Mouse (Mus musculus) heart, adult 2 months (tissue): ENCODE measurements around the gene Dmpk. TPM values are rescaled to one million over a fixed set of nuclear protein-coding genes. Genes with fewer than 3 reads are reported as not detected.

Source experiments
- DNase-seq, 2 experiments: peaks; one replicate each; pipeline ENCODE4 v3.0.0; 2021
- H3K27ac ChIP-seq: fragments of 200-600 bp; 2 replicates; pipeline ENCODE4 v1.8.1; 2022
- H3K27me3 ChIP-seq: fragments of 200-500 bp; 2 replicates; pipeline ENCODE4 v1.6.1; 2012; ENCODE audit warnings: mild to moderate bottlenecking, low read length, inconsistent platforms, mixed read lengths; ENCODE audit not compliant: control insufficient read depth, insufficient read depth
- H3K36me3 ChIP-seq: fragments of 200-500 bp; 2 replicates; pipeline ENCODE4 v1.6.1; 2012; ENCODE audit warnings: low read length, inconsistent platforms; ENCODE audit not compliant: control insufficient read depth, insufficient read depth
- H3K4me1 ChIP-seq: fragments of 200-500 bp; 2 replicates; pipeline ENCODE4 v1.6.1; 2011; ENCODE audit warnings: low read length; ENCODE audit not compliant: control insufficient read depth, insufficient read depth
- H3K4me3 ChIP-seq: fragments of 200-600 bp; 2 replicates; pipeline ENCODE4 v1.8.1; 2022
- H3K79me2 ChIP-seq: fragments of 200-500 bp; replicated peaks from 2 replicates; pipeline ENCODE4 v1.6.1; 2012; ENCODE audit warnings: mild to moderate bottlenecking, inconsistent platforms, low read length, moderate library complexity, mixed read lengths; ENCODE audit not compliant: control insufficient read depth, insufficient read depth
- H3K9ac ChIP-seq: fragments of 200-500 bp; 2 replicates; pipeline ENCODE4 v1.6.1; 2012; ENCODE audit warnings: low read depth, mild to moderate bottlenecking, control low read depth, inconsistent platforms, low read length, mixed read lengths
- CTCF ChIP-seq: fragments of 200-600 bp; IDR thresholded peaks from 2 replicates; pipeline ENCODE4 v1.8.1; 2022; ENCODE audit warnings: antibody characterized with exemption, mild to moderate bottlenecking, moderate library complexity
- EP300 ChIP-seq: fragments of 200-500 bp; IDR thresholded peaks from 2 replicates; pipeline ENCODE4 v1.6.1; 2011; ENCODE audit warnings: low read depth, low read length, control low read depth; ENCODE audit not compliant: insufficient read depth
- POLR2A ChIP-seq: fragments of 200-500 bp; IDR thresholded peaks from 2 replicates; pipeline ENCODE4 v1.6.1; 2011; ENCODE audit warnings: mild to moderate bottlenecking, low read depth, low read length, control low read depth; ENCODE audit not compliant: insufficient read depth
- WGBS: fragments of 180-500 bp; shearing (Covaris S2); methylation state at CpG from one replicate; pipeline ENCODE4 v1.1.7; 2018; 5-methylcytosine and 5-hydroxymethylcytosine counted together
- intact Hi-C: fragments of 180-260 bp; cut with DNase I; formaldehyde crosslinking; loops from one replicate; pipeline ENCODE4 v1.15.1; 2025
- polyA plus RNA-seq: library from polyadenylated mRNA; depleted of rRNA; stranded (reverse); fragments of >200 nt; gene quantifications from 2 replicates; pipeline ENCODE4 v1.2.3, GENCODE M21; 2012
- total RNA-seq, 2 experiments: library from RNA; stranded (reverse); gene quantifications; 2 replicates each; pipeline ENCODE4 v1.2.3; 2021

Gene Dmpk
- total and polyA plus RNA-seq, 3 experiments = 482 to 1,460 (median 516) TPM

DNA sequence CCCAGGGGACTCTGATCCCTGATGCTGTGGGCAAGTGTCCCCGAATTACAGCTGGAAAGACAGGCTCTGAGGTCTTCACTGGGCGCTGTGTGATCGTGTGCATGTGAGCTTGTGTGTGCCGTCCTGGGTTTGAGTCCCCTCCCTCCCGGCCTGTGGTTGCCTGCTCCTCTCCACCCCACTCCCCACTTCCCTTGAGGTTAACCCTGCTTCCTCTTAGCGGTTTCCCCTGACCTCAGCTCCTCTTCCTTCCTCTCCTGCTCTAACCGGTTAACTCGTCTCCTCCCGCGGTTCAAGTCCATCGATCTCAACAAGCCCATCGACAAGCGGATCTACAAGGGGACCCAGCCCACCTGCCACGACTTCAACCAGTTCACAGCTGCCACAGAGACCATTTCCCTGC, 5.9 kb upstream of the Dmpk start:
- TF ChIP-seq POLR2A (no peak), CTCF (no peak), EP300 (no peak)
- H3K4me3 ChIP-seq = no peak overlapping the region
- intact Hi-C loops = no loop called here
- peak; percentile 56 to 71 for DNase-seq
- peaks cover 3% of the 10 kb centered on the region for H3K36me3 ChIP-seq
- no peaks in the 10 kb centered on the region for H3K79me2 ChIP-seq
- peaks cover 13% of the 10 kb centered on the region for H3K4me1 ChIP-seq
- H3K27me3 ChIP-seq = no peaks in the 10 kb centered on the region
- H3K27ac ChIP-seq = no peak overlapping the region
- 34% methylated on average over 14 of the region's 14 CpGs for WGBS
- H3K9ac ChIP-seq = no peak overlapping the region

DNA sequence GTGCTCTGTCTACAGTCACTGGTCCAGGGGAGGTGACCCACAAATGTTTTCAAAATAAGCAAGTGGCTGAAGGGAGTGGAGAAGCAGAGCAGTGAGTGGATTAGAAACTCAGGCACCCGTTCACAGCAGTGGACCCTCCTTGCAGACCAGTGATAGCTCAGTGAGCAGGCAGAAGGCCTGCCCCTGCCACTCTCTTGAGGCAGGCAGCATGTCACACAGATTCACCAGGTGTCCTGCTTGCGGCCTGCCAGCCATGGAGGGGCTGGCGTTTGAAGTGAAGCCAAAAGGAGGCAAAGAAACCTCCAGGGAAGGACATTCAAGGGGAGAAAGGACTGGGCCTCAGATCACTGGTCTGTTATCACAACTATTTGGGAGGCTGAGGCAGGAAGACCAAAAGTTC, 4.9 kb upstream of the Dmpk start:
- Histone ChIP-seq H3K79me2 (no peaks in the 10 kb centered on the region), H3K36me3 (peaks cover 3% of the 10 kb centered on the region), H3K27me3 (no peaks in the 10 kb centered on the region), H3K27ac (no peak overlapping the region), H3K4me3 (no peak overlapping the region), H3K4me1 (peaks cover 13% of the 10 kb centered on the region), H3K9ac (no peak overlapping the region)
- 63% methylated on average over 3 of the region's 3 CpGs for WGBS
- no peak for DNase-seq
- TF ChIP-seq CTCF (no peak), EP300 (no peak), POLR2A (no peak)
- intact Hi-C loops = no loop called here

DNA sequence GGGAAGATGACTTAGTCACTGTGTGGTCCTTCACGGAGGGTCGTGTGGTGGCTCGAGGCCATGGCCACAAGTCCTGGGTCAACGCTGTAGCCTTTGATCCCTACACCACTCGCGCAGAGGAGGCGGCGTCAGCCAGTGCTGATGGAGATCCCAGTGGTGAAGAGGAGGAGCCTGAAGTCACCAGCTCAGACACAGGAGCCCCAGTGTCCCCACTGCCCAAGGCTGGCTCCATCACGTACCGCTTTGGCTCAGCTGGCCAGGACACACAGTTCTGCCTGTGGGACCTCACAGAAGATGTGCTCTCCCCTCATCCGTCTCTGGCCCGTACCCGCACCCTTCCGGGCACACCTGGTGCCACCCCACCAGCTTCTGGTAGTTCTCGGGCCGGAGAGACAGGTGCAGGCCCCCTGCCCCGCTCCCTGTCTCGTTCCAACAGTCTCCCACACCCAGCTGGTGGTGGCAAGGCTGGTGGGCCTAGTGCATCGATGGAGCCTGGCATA, 3.1 kb upstream of the Dmpk start:
- no peaks in the 10 kb centered on the region for H3K79me2 ChIP-seq
- no peak overlapping the region for H3K9ac ChIP-seq
- intact Hi-C loops = no loop called here
- WGBS = 84% methylated on average over 19 of the region's 19 CpGs
- no peak overlapping the region for H3K27ac ChIP-seq
- TF ChIP-seq POLR2A = no peak
- TF ChIP-seq EP300 = no peak
- no peak for TF ChIP-seq CTCF
- no peaks in the 10 kb centered on the region for H3K27me3 ChIP-seq
- no peak overlapping the region for H3K4me3 ChIP-seq
- peaks cover 3% of the 10 kb centered on the region for H3K36me3 ChIP-seq
- peaks cover 8% of the 10 kb centered on the region for H3K4me1 ChIP-seq
- DNase-seq = no peak

DNA sequence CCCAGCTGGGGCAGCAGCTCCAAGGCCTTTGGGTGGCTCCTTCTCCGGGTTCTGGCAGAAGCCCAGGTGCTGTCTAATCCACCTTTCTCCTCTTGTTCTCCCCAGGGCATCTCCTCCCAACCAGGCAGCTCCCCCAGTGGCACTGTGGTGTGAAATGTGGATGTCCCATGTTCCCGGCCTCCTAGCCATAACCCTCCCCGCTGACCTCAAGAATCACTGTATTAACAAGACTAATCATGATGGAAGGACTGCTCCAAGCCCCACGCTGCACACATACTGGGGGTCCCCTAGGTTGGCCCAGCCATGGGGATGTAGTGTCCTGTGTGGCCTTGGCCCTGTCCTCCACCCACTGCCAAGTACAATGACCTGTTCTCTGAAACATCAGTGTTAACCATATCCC, 1.5 kb upstream of the Dmpk start:
- H3K4me3 ChIP-seq = no peak overlapping the region
- no peaks in the 10 kb centered on the region for H3K27me3 ChIP-seq
- H3K36me3 ChIP-seq = peaks cover 3% of the 10 kb centered on the region
- peaks cover 7% of the 10 kb centered on the region for H3K4me1 ChIP-seq
- DNase-seq = peak; percentile 37 to 43
- peak overlapping the region; percentile 97 for H3K27ac ChIP-seq
- H3K79me2 ChIP-seq = no peaks in the 10 kb centered on the region
- WGBS = 66% methylated on average over 4 of the region's 4 CpGs
- H3K9ac ChIP-seq = peak overlapping the region; percentile 3; the same call in 1 of the 2 replicates
- TF ChIP-seq CTCF (no peak), POLR2A (no peak), EP300 (no peak)
- intact Hi-C loops = no loop called here

DNA sequence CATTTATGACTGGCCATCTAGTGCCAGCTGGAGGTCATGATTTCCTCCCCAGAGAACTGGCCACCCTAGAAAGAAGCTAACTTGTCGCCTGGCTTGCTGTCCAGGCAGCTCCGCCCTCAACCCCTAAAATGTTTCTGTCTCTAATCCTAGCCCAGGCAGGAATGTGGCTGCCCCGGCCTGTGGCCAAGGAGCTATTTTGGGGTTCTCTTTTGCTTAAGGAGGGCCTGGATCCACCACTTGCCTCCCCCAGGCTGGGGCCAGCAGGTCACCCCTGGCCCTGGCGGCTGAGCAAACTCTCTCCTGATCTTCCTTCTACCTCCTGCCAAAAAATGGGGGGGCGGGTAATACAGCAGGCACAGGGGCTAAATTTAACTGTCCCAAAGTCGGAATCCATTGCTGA, 553 bp upstream of the Dmpk start:
- TF ChIP-seq CTCF (no peak), EP300 (peak; percentile 84), POLR2A (no peak)
- peaks cover 5% of the 10 kb centered on the region for H3K4me1 ChIP-seq
- peaks cover 3% of the 10 kb centered on the region for H3K36me3 ChIP-seq
- 33% methylated on average over 6 of the region's 6 CpGs for WGBS
- H3K27ac ChIP-seq = peak overlapping the region; percentile 97
- intact Hi-C loops = no loop called here
- peak; percentile 80 to 88 for DNase-seq
- H3K27me3 ChIP-seq = no peaks in the 10 kb centered on the region
- H3K4me3 ChIP-seq = no peak overlapping the region
- no peak overlapping the region for H3K9ac ChIP-seq
- H3K79me2 ChIP-seq = no peaks in the 10 kb centered on the region

DNA sequence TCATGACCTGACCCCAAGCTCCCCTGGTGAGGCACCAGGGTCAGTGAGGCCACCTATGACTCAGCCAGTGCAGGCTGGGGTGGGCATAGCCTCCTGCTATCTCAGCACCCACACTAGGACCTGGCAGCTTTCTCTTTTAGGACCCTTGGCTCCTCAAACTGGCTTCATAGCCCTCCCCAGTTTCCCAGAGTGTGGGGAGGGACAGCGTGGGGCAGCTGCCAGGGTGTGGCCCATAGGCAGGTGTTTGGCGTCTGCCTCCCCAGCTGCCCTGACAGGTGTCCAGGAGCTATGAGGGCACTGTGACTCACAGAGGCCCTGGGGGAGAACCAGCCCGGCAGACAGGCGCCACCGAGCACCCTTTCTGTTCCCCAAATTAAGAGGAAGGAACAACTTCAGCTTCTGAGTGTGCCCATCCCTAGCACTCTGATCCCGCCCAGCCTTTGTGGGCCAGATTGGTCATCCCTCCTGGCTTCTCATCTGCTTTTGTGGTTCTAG, 675 bp downstream of the Dmpk start:
- intact Hi-C loops = no loop called here
- no peak for TF ChIP-seq CTCF
- 0 out of 2 replicates have a peak, but pooled peaks have one; percentile 13 for TF ChIP-seq POLR2A
- no peak for TF ChIP-seq EP300
- DNase-seq = peak; percentile 58 to 65
- peaks cover 3% of the 10 kb centered on the region for H3K36me3 ChIP-seq
- no peaks in the 10 kb centered on the region for H3K79me2 ChIP-seq
- peak overlapping the region; percentile 97 for H3K27ac ChIP-seq
- H3K4me3 ChIP-seq = peak overlapping the region; percentile 48
- peak overlapping the region; percentile 87 for H3K9ac ChIP-seq
- WGBS = 36% methylated on average over 6 of the region's 6 CpGs
- peaks cover 5% of the 10 kb centered on the region for H3K4me1 ChIP-seq
- H3K27me3 ChIP-seq = no peaks in the 10 kb centered on the region
